Mouse (Mus musculus) gastrocnemius, adult 18-20 months (tissue): ENCODE measurements at regions not wholly inside any gene's neighbourhood (a gene's known extent, or its start where the extent isn't known, plus 50 kb on each side); places are given as distances from the start of the nearest gene placed in this dataset.

ENCODE experiments used
- DNase-seq: peaks from one replicate; pipeline ENCODE4 v3.0.0; 2021; ENCODE audit warnings: low spot score

GRCm38 (mm10) chr13:112037731-112038380 is 229.1 kb upstream of the Map3k1 start:
- no peak for DNase-seq

DNA sequence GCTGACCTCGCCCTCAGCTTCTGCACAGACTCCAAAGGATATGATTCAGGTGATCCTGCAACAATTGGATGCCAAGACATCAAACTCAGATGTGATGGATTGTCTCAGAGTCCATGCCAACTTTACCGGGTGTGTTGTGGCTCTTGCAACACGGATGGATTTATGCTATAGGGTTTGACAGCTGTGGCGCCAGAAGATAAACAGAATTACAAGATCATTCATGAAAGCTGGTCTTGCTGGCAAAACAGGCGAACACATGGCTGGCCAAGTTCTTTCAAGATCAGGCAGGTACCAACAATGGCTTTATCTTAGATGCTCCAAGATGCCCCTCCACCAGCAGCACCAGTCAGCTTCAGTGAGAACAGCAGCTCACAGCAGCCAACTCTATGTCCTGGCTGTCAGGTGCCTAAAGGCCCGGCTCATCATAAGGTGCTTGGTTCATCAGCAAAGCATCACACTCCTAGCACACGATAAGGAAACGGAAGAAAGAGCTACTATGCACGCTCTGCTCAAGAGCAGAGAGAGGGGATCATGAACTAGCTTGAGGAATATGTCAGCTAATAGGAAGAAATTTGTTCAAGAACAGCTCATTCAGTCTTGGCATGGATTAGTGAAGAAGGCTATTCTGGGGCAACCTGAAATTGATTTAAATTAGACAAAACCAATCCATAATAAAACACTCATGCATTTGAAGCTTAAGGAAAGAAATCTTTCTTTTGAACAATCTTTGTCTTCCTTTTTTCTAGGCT is 229.9 kb upstream of the Map3k1 start:
- DNase-seq = no peak

DNA sequence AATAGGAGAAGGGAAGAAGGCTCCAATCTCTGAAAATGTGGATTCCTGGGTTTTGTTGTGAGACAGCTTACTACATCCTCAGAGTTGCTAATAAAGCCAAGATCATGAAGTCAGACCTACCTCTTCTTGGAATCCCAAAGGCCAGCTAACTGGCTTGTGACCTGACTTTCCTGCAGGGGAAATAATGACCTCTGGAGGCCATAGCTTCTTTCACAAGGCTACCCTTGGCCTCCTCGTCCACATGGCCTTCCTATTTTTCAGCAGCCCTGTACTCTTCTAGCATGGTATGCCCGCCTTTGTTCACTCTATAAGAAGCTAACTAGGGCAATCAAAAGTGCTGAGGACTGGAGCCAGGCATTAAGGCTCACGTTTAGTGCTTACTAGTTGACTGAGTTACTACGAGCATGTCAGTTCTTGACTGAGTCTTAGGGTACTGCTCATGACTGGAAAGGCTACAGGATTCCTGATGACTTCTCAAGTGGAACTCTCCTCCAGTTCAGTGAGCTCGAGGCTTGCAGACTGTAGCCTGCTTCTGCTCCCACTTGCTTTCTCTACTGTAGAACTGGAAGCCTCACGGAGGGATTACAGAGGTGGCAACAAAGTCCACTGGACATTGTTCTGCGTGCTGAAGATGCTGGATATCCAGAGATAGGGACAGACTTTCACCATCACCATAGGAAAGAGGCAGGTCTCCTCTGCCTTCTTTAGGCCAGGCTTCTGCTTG is 230.8 kb upstream of the Map3k1 start:
- no peak for DNase-seq

- no peak for DNase-seq
Measured at GRCm38 (mm10) chr13:112043524-112044246, 234.9 kb upstream of the Map3k1 start.

GRCm38 (mm10) chr13:112044372-112044771 is 235.6 kb upstream of the Map3k1 start:
- no peak for DNase-seq

- no peak for DNase-seq
Measured at GRCm38 (mm10) chr13:112046247-112047211, 237.7 kb upstream of the Map3k1 start.

GRCm38 (mm10) chr13:112047408-112047807 is 238.6 kb upstream of the Map3k1 start:
- DNase-seq = no peak

GRCm38 (mm10) chr13:112047874-112048273 is 239.1 kb upstream of the Map3k1 start:
- DNase-seq = no peak

DNA sequence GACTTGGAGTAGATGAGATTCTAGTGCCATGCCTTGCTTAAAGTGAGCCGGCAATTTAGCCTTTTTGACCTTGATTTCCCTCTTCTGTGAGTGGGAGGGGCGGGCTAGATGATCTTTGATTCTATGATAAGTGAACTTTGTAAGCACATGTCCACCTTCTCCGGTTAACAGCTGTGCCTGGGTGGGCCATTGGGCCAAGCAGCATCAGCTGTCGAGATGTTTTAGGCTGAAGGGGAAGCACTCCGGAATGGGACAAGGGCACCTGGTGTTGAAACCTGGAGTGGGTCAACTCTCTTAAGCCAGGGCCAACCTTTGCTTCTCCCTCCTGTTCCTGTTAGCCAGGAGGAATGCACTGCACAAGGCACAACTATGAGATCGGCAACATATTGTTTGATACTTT is 239.5 kb upstream of the Map3k1 start:
- DNase-seq = no peak

- no peak for DNase-seq
Measured at GRCm38 (mm10) chr13:112050892-112051291, 237.4 kb upstream of the Ankrd55 start.

GRCm38 (mm10) chr13:112052011-112052410 is 236.2 kb upstream of the Ankrd55 start:
- DNase-seq = no peak

- no peak for DNase-seq
Measured at GRCm38 (mm10) chr13:112052456-112052855, 235.8 kb upstream of the Ankrd55 start.

DNA sequence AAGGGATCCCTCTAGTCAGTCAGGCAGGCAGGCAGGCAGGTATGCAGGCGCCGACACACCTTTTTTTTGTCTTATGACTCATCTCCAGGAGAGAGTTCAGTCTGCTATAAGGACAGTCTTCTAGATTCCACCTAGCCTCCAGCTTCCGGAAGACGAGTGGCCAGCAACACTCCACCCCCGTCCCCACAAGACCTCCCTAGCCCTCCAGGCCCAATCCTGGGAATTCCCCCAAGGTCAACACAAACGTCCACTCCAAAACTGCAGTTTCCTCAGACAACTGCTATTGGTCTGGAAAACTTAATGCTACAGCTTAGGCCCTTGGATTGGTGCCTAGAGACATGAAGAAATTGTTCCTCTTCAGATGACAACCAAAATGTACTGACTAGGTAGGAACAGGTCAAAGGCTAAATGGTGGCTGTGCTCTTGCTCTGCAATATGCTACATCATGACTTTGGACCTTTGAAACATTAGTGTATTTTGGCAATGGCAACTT is 233.3 kb upstream of the Ankrd55 start:
- no peak for DNase-seq

DNA sequence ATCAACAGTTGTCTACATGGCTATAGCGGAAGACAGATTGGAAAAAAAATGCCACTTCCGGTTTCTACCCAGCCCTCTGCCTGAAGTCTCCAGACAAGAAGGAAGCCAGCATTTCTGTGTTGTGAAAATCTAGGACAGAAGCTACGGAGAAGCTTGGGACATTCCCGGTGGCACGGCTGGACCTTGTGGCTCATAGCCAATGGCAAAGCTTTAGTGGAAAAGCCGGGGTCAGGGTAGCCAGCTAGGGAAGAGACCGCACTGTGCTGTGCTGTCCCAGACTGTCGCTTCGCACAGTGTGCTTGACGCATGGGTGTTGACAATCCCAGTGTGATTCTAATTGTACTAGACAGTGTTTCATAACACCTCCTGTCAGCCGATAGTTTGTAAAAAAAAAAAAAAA is 230.0 kb upstream of the Ankrd55 start:
- DNase-seq = no peak

- no peak for DNase-seq
Measured at GRCm38 (mm10) chr13:112058771-112059170, 229.5 kb upstream of the Ankrd55 start.

- no peak for DNase-seq
Measured at GRCm38 (mm10) chr13:112062024-112062423, 226.2 kb upstream of the Ankrd55 start.

DNA sequence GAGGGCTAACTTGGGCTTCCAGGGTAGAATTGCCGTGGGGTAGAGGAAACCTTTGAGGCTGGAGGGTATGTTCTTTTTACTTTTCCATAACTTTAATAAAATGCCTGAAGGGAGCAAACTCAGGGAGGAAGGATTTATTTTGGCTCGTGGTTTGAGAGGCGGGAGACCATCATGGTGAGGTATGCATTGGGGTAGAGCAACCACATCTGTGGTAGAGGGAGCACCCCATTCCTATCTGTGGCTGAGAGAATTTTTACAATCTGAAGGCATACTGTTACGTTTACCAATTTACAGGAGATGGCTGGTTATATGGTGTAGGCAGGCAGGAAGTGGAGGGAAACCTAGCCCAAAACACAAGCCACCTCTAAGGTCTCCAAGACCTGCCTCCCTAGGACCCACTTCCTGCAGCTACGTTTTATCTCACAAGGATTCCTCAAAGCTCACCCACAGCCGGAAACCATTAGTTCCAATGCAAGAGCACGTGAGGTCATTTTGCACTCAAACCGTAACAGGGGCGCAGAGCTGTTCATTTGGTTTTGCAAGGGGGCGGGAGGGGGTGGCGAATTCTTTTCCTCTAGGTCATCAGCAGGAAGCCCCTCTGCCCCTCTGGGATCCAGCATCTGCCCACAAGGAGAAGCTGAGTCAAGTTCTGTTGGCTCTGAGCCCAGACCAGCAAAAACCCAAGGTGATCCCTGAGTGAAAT is 224.7 kb upstream of the Ankrd55 start:
- no peak for DNase-seq

GRCm38 (mm10) chr13:112064681-112065080 is 223.6 kb upstream of the Ankrd55 start:
- DNase-seq = no peak

- DNase-seq = peak; percentile 39
Measured at GRCm38 (mm10) chr13:112067066-112067847, 221.0 kb upstream of the Ankrd55 start.
